Mouse (Mus musculus) naive thymus-derived CD4-positive, alpha-beta T cell, adult 2 months (primary cell): ENCODE data around the gene Lifr.

Experiments
- DNase-seq: peaks from one replicate; pipeline ENCODE4 v3.0.0-alpha.2; 2011; ENCODE audit warnings: low read depth

Gene Lifr

GRCm38 (mm10) chr15:7080916-7081626 is 9.3 kb upstream of the Lifr start:
- no peak for DNase-seq

GRCm38 (mm10) chr15:7081795-7082194 is 8.6 kb upstream of the Lifr start:
- no peak for DNase-seq

GRCm38 (mm10) chr15:7082901-7083300 is 7.5 kb upstream of the Lifr start:
- no peak for DNase-seq

- no peak for DNase-seq
These were observed 5.5 kb upstream of the Lifr start for GRCm38 (mm10) chr15:7084780-7085497.

GRCm38 (mm10) chr15:7088691-7089090 is 1.7 kb upstream of the Lifr start:
- no peak for DNase-seq

GRCm38 (mm10) chr15:7092321-7092720 is 1.9 kb downstream of the Lifr start:
- DNase-seq: no peak

- no peak for DNase-seq
These were observed 9.0 kb downstream of the Lifr start for GRCm38 (mm10) chr15:7099406-7099805.

GRCm38 (mm10) chr15:7100226-7100625 is 9.8 kb downstream of the Lifr start:
- DNase-seq: no peak

GRCm38 (mm10) chr15:7103051-7103450 is 12.6 kb downstream of the Lifr start:
- DNase-seq: no peak

GRCm38 (mm10) chr15:7105224-7105623 is 14.8 kb downstream of the Lifr start:
- DNase-seq: no peak

- no peak for DNase-seq
These were observed 17.7 kb downstream of the Lifr start for GRCm38 (mm10) chr15:7108160-7108559.

- no peak for DNase-seq
These were observed 22.0 kb downstream of the Lifr start for GRCm38 (mm10) chr15:7112227-7112907.

GRCm38 (mm10) chr15:7113906-7114305 is 23.5 kb downstream of the Lifr start:
- no peak for DNase-seq

GRCm38 (mm10) chr15:7115326-7116003 is 25.1 kb downstream of the Lifr start:
- DNase-seq: no peak

GRCm38 (mm10) chr15:7116216-7116615 is 25.8 kb downstream of the Lifr start:
- no peak for DNase-seq

GRCm38 (mm10) chr15:7116699-7117098 is 26.3 kb downstream of the Lifr start:
- DNase-seq: no peak

- no peak for DNase-seq
These were observed 27.5 kb downstream of the Lifr start for GRCm38 (mm10) chr15:7117944-7118343.

- DNase-seq: no peak
These were observed 28.4 kb downstream of the Lifr start for GRCm38 (mm10) chr15:7118849-7119248.

GRCm38 (mm10) chr15:7119930-7120512 is 29.6 kb downstream of the Lifr start:
- DNase-seq: no peak

- no peak for DNase-seq
These were observed 33.5 kb downstream of the Lifr start for GRCm38 (mm10) chr15:7123781-7124450.

GRCm38 (mm10) chr15:7126171-7126570 is 35.8 kb downstream of the Lifr start:
- no peak for DNase-seq
